Mouse (Mus musculus): ENCODE measurements at regions not wholly inside any gene's neighbourhood (a gene's known extent, or its start where the extent isn't known, plus 50 kb on each side); places are given as distances from the start of the nearest gene placed in this dataset.

GRCm38 (mm10) chr8:12501824-12502223 lies 71.0 kb upstream of the Spaca7 start:
- TF ChIP-seq GATA1 (IDR thresholded peaks at IDR 0.05; ENCODE audit: borderline replicate concordance, low read length) (no peak), FLI1 (IDR thresholded peaks at IDR 0.05; ENCODE audit: low read length) (no peak)

Measured in megakaryocyte, embryonic 14.5 days (primary cell).